Mouse (Mus musculus): ENCODE measurements around the gene Cyp2d40.
"Not testable (repeated sequence)": the region's sequence is repeated elsewhere in the genome, so short reads cannot be mapped to it uniquely, and the experiment has no call there.

- TF ChIP-seq CTCF (conservative IDR thresholded peaks at IDR 0.05; ENCODE audit: low read length); POU5F1 (IDR thresholded peaks at IDR 0.05; ENCODE audit: borderline replicate concordance, low read length); NANOG (IDR thresholded peaks at IDR 0.05; ENCODE audit: borderline replicate concordance, low read length): not testable (repeated sequence)
Observed at GRCm38 (mm10) chr15:82733331-82733925, 30.6 kb downstream of the Cyp2d40 start.

Measured in E14TG2a.4 (cell line).